Mouse (Mus musculus) gastrocnemius, adult 8-10 months (tissue): ENCODE measurements at regions not wholly inside any gene's neighbourhood (a gene's known extent, or its start where the extent isn't known, plus 50 kb on each side); places are given as distances from the start of the nearest gene placed in this dataset.

Experiments
- DNase-seq, 2 experiments: peaks; one replicate each; pipeline ENCODE4 v3.0.0; 2022; ENCODE audit warnings: low spot score in 2 of 2

GRCm38 (mm10) chr4:142776711-142777411, 435.9 kb downstream of the Prdm2 start:
- no peak for DNase-seq

GRCm38 (mm10) chr4:142775023-142775422, 437.8 kb downstream of the Prdm2 start:
- no peak for DNase-seq

- no peak for DNase-seq
Observed at GRCm38 (mm10) chr4:142773651-142774151, 439.1 kb downstream of the Prdm2 start.

- DNase-seq, result no peak
Observed at GRCm38 (mm10) chr4:142772751-142773455, 439.9 kb downstream of the Prdm2 start.

GRCm38 (mm10) chr4:142771520-142772150, 441.2 kb downstream of the Prdm2 start:
- no peak for DNase-seq

- DNase-seq, result no peak
Observed at GRCm38 (mm10) chr4:142770177-142770576, 442.6 kb downstream of the Prdm2 start.

- DNase-seq, result no peak
Observed at GRCm38 (mm10) chr4:142767665-142768064, 445.1 kb downstream of the Prdm2 start.

- DNase-seq, result no peak
Observed at GRCm38 (mm10) chr4:142761577-142761976, 451.2 kb downstream of the Prdm2 start.

GRCm38 (mm10) chr4:142758102-142758501, 454.7 kb downstream of the Prdm2 start:
- DNase-seq, result no peak

- peak; percentile 40 to 46 for DNase-seq
Observed at GRCm38 (mm10) chr4:142756332-142756731, 456.5 kb downstream of the Prdm2 start.

GRCm38 (mm10) chr4:142749918-142750317, 462.9 kb downstream of the Prdm2 start:
- no peak for DNase-seq

- no peak for DNase-seq
Observed at GRCm38 (mm10) chr4:142723554-142723907, 484.3 kb upstream of the Kazn start.

- no peak for DNase-seq
Observed at GRCm38 (mm10) chr4:142722845-142723553, 483.8 kb upstream of the Kazn start.

- no peak for DNase-seq
Observed at GRCm38 (mm10) chr4:142701606-142702005, 462.4 kb upstream of the Kazn start.

GRCm38 (mm10) chr4:142694926-142695325, 455.7 kb upstream of the Kazn start:
- DNase-seq, result no peak

- no peak for DNase-seq
Observed at GRCm38 (mm10) chr4:142688241-142688640, 449.0 kb upstream of the Kazn start.

- DNase-seq, result peak; percentile 7 to 13
Observed at GRCm38 (mm10) chr4:142677426-142677825, 438.2 kb upstream of the Kazn start.

GRCm38 (mm10) chr4:142674641-142675465, 435.7 kb upstream of the Kazn start:
- DNase-seq, result peak; percentile 15 to 17

GRCm38 (mm10) chr4:142671872-142672458, 432.8 kb upstream of the Kazn start:
- DNase-seq, result no peak

GRCm38 (mm10) chr4:142664781-142665180, 425.6 kb upstream of the Kazn start:
- no peak for DNase-seq
